Mouse (Mus musculus): ENCODE results near the gene Usf1. TPM values are rescaled to one million over a fixed set of nuclear protein-coding genes. Genes with fewer than 3 reads are reported as not detected.

The Usf1 gene
- polyA plus RNA-seq, 1 experiment from 2014 or later, result 20.9 TPM

- Histone ChIP-seq H3K36me3 (peaks cover 51% of the 10 kb centered on the region), H3K4me1 (replicated peaks) (peaks cover 13% of the 10 kb centered on the region), H3K9me3 (replicated peaks) (no peaks in the 10 kb centered on the region), H3K27me3 (no peaks in the 10 kb centered on the region), H3K27ac (no peak within 1 kb of the TSS), H3K4me2 (no peak within 1 kb of the TSS), H3K4me3 (replicated peaks) (no peak within 1 kb of the TSS), H3K9ac (no peak within 1 kb of the TSS)
- no peak for DNase-seq
- ATAC-seq (ENCODE audit: low read depth), result no peak
- 88% methylated on average over 5 of the region's 5 CpGs for WGBS (ENCODE audit: insufficient replicate concordance)
Measured at GRCm38 (mm10) chr1:171418660-171419059, 7.5 kb downstream of the Usf1 start, which contains the start of gene Tstd1. Tstd1 (plus strand) TSS chr1:171418872.

DNA sequence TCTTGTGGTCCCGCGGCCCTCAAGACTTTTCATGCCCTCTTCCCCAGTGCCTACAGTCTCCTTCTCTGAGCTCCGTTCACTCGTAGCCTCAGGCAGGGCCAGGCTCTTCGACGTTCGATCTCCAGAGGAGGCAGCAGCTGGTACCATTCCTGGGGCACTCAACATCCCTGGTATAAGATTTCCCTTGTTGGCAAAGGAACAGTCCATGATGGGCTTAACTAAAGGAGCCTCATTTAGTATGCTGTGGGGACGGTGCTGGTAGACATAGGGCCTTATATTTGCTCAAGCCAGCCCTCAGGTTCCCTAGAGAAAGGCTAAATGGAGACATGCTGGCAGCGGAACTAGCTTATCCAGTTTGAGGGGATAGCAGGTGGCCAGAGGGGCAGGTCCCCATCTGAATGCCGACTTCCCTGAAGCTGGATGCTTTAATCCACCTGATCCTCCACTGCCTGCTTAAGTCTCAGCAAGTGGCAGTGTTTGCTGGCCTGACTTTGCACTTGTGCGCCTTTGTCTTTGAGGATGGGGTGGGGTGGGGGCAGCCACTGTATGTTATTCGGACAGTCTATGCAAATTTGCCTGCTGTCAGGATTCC, 8.3 kb downstream of the Usf1 start:
- H3K4me3 ChIP-seq (replicated peaks), result no peak overlapping the region
- no peak overlapping the region for H3K4me2 ChIP-seq
- WGBS (ENCODE audit: insufficient replicate concordance), result 76% methylated on average over 12 of the region's 12 CpGs
- no peaks in the 10 kb centered on the region for H3K27me3 ChIP-seq
- no peak for DNase-seq
- H3K27ac ChIP-seq, result no peak overlapping the region
- H3K9ac ChIP-seq, result no peak overlapping the region
- H3K9me3 ChIP-seq (replicated peaks), result no peaks in the 10 kb centered on the region
- peaks cover 6% of the 10 kb centered on the region for H3K4me1 ChIP-seq (replicated peaks)
- H3K36me3 ChIP-seq, result peaks cover 51% of the 10 kb centered on the region
- ATAC-seq (ENCODE audit: low read depth), result no peak

DNA sequence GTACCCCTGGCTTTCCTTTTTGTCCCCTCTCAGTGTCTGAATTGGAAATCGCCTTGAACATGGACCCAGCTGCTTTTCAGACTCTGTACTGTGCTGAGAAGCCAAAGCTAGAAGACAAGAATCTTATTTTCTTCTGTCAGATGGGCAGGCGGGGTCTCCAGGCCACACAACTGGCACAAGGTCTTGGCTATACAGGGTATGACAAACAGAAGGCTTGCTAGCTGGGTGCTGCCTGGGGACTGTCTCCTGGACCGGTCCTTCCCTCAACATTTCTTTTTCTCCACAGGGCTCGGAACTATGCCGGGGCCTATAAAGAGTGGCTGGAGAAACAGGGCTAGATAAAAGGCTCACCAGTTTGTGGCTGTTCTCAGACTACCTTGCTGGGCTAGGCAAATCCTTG, 8.8 kb downstream of the Usf1 start:
- Histone ChIP-seq H3K27ac (no peak overlapping the region), H3K9me3 (replicated peaks) (no peaks in the 10 kb centered on the region), H3K9ac (no peak overlapping the region), H3K4me1 (replicated peaks) (peaks cover 5% of the 10 kb centered on the region), H3K27me3 (no peaks in the 10 kb centered on the region), H3K36me3 (peaks cover 51% of the 10 kb centered on the region), H3K4me3 (replicated peaks) (no peak overlapping the region), H3K4me2 (no peak overlapping the region)
- ATAC-seq (ENCODE audit: low read depth), result no peak
- WGBS (ENCODE audit: insufficient replicate concordance), result 84% methylated on average over 5 of the region's 5 CpGs
- no peak for DNase-seq

DNA sequence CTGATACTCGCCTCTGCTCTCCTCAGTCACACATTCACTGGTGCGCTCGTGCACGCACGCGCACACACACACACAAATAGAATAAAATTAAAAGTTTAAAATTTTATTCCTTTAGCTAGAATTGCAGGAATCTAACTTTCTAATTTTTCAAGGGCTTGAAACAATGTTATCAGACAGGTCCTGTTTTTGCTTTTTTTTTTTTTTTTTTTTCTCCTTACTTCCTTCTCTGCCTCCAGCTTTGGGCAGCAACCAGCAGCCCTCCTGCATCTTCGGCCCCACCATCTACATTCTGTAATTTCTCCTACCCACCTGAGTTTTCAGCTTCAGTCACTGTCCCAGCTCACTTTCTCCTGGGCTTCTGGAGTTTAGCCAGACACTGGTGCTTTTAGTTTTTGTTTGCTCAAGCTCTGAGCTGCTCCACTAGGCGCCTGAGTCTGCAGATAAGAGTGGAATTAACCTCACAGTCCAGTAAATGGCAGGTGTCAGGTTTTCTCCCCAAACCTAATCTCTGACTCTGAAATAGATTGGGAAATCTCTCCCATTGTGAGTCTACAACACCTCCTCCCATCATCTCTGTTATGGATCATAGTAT, 11.5 kb downstream of the Usf1 start:
- Histone ChIP-seq H3K9ac (no peak overlapping the region), H3K36me3 (peaks cover 26% of the 10 kb centered on the region), H3K4me3 (replicated peaks) (no peak overlapping the region), H3K9me3 (replicated peaks) (no peaks in the 10 kb centered on the region), H3K27ac (no peak overlapping the region), H3K4me2 (no peak overlapping the region), H3K4me1 (replicated peaks) (peaks cover 10% of the 10 kb centered on the region), H3K27me3 (no peaks in the 10 kb centered on the region)
- DNase-seq, result no peak
- no peak for ATAC-seq (ENCODE audit: low read depth)
- WGBS (ENCODE audit: insufficient replicate concordance), result 64% methylated on average over 8 of the region's 8 CpGs

- Histone ChIP-seq H3K4me3 (replicated peaks) (no peak overlapping the region), H3K9ac (no peak overlapping the region), H3K4me1 (replicated peaks) (peaks cover 10% of the 10 kb centered on the region), H3K4me2 (0 out of 2 replicates have a peak overlapping the region, but pooled peaks have one; percentile 8), H3K27ac (no peak overlapping the region), H3K36me3 (peaks cover 6% of the 10 kb centered on the region), H3K9me3 (replicated peaks) (no peaks in the 10 kb centered on the region), H3K27me3 (no peaks in the 10 kb centered on the region)
- ATAC-seq (ENCODE audit: low read depth), result no peak
- 58% methylated on average over 5 of the region's 5 CpGs for WGBS (ENCODE audit: insufficient replicate concordance)
- no peak for DNase-seq
Measured at GRCm38 (mm10) chr1:171424638-171425037, 13.5 kb downstream of the Usf1 start.

DNA sequence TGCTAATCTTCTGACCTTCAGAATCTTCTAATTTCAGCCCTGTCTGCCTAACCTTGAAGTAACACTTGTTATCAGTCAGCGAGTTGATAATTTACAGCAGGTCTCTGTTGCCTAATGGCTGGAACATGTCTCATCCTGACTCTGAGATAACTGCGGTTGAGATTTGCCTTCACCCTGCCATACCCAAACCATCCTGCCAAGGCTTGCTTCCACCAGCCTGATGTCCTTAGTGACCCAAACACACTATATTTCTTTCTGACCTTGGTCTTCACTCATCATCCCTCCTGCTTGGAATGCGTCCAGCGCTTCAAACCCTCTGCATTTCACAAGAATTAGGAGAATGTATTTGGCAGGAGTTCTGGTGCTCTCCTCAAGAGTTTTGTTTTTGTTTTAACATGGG, 14.0 kb downstream of the Usf1 start:
- H3K4me3 ChIP-seq (replicated peaks), result no peak overlapping the region
- ATAC-seq (ENCODE audit: low read depth) (no peak), DNase-seq (no peak)
- 59% methylated on average over 4 of the region's 4 CpGs for WGBS (ENCODE audit: insufficient replicate concordance)
- no peaks in the 10 kb centered on the region for H3K9me3 ChIP-seq (replicated peaks)
- no peak overlapping the region for H3K27ac ChIP-seq
- H3K4me1 ChIP-seq (replicated peaks), result peaks cover 10% of the 10 kb centered on the region
- H3K9ac ChIP-seq, result no peak overlapping the region
- H3K36me3 ChIP-seq, result peaks cover under 1% of the 10 kb centered on the region; the same call in 1 of the 2 replicates
- H3K4me2 ChIP-seq, result 0 out of 2 replicates have a peak overlapping the region, but pooled peaks have one; percentile 8
- no peaks in the 10 kb centered on the region for H3K27me3 ChIP-seq

GRCm38 (mm10) chr1:171432158-171432557, 21.0 kb downstream of the Usf1 start:
- Histone ChIP-seq H3K4me1 (replicated peaks) (peaks cover 2% of the 10 kb centered on the region; the same call in 1 of the 2 replicates), H3K36me3 (no peaks in the 10 kb centered on the region), H3K4me2 (no peak overlapping the region), H3K9me3 (replicated peaks) (no peaks in the 10 kb centered on the region), H3K27me3 (peaks cover 14% of the 10 kb centered on the region), H3K27ac (no peak overlapping the region), H3K9ac (no peak overlapping the region), H3K4me3 (replicated peaks) (no peak overlapping the region)
- 57% methylated on average over 5 of the region's 5 CpGs for WGBS (ENCODE audit: insufficient replicate concordance)
- DNase-seq (no peak), ATAC-seq (ENCODE audit: low read depth) (no peak)

- H3K4me3 ChIP-seq (replicated peaks), result no peak overlapping the region
- H3K4me2 ChIP-seq, result no peak overlapping the region
- peaks cover 44% of the 10 kb centered on the region for H3K27me3 ChIP-seq
- H3K4me1 ChIP-seq (replicated peaks), result peaks cover 25% of the 10 kb centered on the region
- DNase-seq (no peak), ATAC-seq (ENCODE audit: low read depth) (no peak)
- no peaks in the 10 kb centered on the region for H3K9me3 ChIP-seq (replicated peaks)
- H3K9ac ChIP-seq, result no peak overlapping the region
- H3K36me3 ChIP-seq, result no peaks in the 10 kb centered on the region
- H3K27ac ChIP-seq, result no peak overlapping the region
- 48% methylated on average over 7 of the region's 7 CpGs for WGBS (ENCODE audit: insufficient replicate concordance)
Measured at GRCm38 (mm10) chr1:171435288-171435814, 24.2 kb downstream of the Usf1 start.

GRCm38 (mm10) chr1:171435974-171436373, 24.9 kb downstream of the Usf1 start:
- ATAC-seq (ENCODE audit: low read depth), result no peak
- peaks cover 48% of the 10 kb centered on the region for H3K27me3 ChIP-seq
- no peak overlapping the region for H3K9ac ChIP-seq
- no peaks in the 10 kb centered on the region for H3K9me3 ChIP-seq (replicated peaks)
- no peak overlapping the region for H3K4me3 ChIP-seq (replicated peaks)
- no peak for DNase-seq
- 49% methylated on average over 1 of the region's 1 CpGs for WGBS (ENCODE audit: insufficient replicate concordance)
- H3K36me3 ChIP-seq, result no peaks in the 10 kb centered on the region
- H3K4me1 ChIP-seq (replicated peaks), result peaks cover 31% of the 10 kb centered on the region
- no peak overlapping the region for H3K27ac ChIP-seq
- no peak overlapping the region for H3K4me2 ChIP-seq

- H3K4me3 ChIP-seq (replicated peaks), result peak within 1 kb of the TSS; percentile 60
- peak within 1 kb of the TSS; percentile 55 for H3K27ac ChIP-seq
- peak within 1 kb of the TSS; percentile 63 for H3K4me2 ChIP-seq
- no peaks in the 10 kb centered on the region for H3K36me3 ChIP-seq
- H3K4me1 ChIP-seq (replicated peaks), result peaks cover 45% of the 10 kb centered on the region
- peak within 1 kb of the TSS; percentile 59 for H3K9ac ChIP-seq
- ATAC-seq (ENCODE audit: low read depth) (peak; percentile 81), DNase-seq (peak; percentile 58)
- WGBS (ENCODE audit: insufficient replicate concordance), result 2% methylated on average over 46 of the region's 46 CpGs
- no peaks in the 10 kb centered on the region for H3K9me3 ChIP-seq (replicated peaks)
- peaks cover 48% of the 10 kb centered on the region for H3K27me3 ChIP-seq
Measured at GRCm38 (mm10) chr1:171437264-171438013, 26.3 kb downstream of the Usf1 start, which contains the start of gene F11r. F11r (plus strand) TSS chr1:171437535.

- Histone ChIP-seq H3K36me3 (no peaks in the 10 kb centered on the region), H3K9ac (peak overlapping the region; percentile 59), H3K4me3 (replicated peaks) (peak overlapping the region; percentile 60), H3K4me1 (replicated peaks) (peaks cover 50% of the 10 kb centered on the region), H3K27ac (peak overlapping the region; percentile 55), H3K27me3 (peaks cover 48% of the 10 kb centered on the region), H3K9me3 (replicated peaks) (no peaks in the 10 kb centered on the region), H3K4me2 (peak overlapping the region; percentile 63)
- ATAC-seq (ENCODE audit: low read depth) (no peak), DNase-seq (no peak)
- 4% methylated on average over 18 of the region's 18 CpGs for WGBS (ENCODE audit: insufficient replicate concordance)
Measured at GRCm38 (mm10) chr1:171438014-171438670, 27.0 kb downstream of the Usf1 start.

Measured in liver, embryonic 13.5 days (tissue).